Mouse (Mus musculus) heart, adult 2 months (tissue): ENCODE results near the gene Hadh.

ENCODE experiments used
- CTCF ChIP-seq: fragments of 200-600 bp; IDR thresholded peaks from 2 replicates; pipeline ENCODE4 v1.8.1; 2022; ENCODE audit warnings: antibody characterized with exemption, mild to moderate bottlenecking, moderate library complexity
- EP300 ChIP-seq: fragments of 200-500 bp; IDR thresholded peaks from 2 replicates; pipeline ENCODE4 v1.6.1; 2011; ENCODE audit warnings: low read depth, low read length, control low read depth; ENCODE audit not compliant: insufficient read depth
- POLR2A ChIP-seq: fragments of 200-500 bp; IDR thresholded peaks from 2 replicates; pipeline ENCODE4 v1.6.1; 2011; ENCODE audit warnings: mild to moderate bottlenecking, low read depth, low read length, control low read depth; ENCODE audit not compliant: insufficient read depth

DNA sequence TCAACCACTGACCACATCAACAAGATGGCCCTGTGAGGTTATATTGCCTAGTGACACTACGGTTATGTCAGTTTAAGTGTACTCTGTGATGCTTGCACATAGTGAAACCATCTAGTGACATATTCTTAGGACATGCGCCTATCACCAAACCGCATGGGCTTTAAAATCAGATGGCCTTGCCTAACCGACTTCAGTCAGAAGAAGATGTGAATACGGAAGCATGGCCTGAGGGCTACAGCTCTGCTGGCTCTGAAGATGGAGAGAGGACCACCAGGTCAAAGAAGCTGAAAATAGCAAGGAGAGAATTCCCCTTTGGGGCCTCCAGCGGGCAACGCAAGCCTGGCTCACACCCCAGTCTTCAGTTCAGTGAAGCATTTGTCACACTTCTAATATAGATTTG, 25.0 kb upstream of the Hadh start:
- TF ChIP-seq CTCF = no peak
- no peak for TF ChIP-seq EP300
- no peak for TF ChIP-seq POLR2A
